Mouse (Mus musculus) ovary, postnatal 10 days (tissue): ENCODE data around the gene S1pr1.

Experiments
- DNase-seq: peaks from one replicate; pipeline ENCODE4 v3.0.0; 2022; ENCODE audit warnings: low spot score

S1pr1 gene

DNA sequence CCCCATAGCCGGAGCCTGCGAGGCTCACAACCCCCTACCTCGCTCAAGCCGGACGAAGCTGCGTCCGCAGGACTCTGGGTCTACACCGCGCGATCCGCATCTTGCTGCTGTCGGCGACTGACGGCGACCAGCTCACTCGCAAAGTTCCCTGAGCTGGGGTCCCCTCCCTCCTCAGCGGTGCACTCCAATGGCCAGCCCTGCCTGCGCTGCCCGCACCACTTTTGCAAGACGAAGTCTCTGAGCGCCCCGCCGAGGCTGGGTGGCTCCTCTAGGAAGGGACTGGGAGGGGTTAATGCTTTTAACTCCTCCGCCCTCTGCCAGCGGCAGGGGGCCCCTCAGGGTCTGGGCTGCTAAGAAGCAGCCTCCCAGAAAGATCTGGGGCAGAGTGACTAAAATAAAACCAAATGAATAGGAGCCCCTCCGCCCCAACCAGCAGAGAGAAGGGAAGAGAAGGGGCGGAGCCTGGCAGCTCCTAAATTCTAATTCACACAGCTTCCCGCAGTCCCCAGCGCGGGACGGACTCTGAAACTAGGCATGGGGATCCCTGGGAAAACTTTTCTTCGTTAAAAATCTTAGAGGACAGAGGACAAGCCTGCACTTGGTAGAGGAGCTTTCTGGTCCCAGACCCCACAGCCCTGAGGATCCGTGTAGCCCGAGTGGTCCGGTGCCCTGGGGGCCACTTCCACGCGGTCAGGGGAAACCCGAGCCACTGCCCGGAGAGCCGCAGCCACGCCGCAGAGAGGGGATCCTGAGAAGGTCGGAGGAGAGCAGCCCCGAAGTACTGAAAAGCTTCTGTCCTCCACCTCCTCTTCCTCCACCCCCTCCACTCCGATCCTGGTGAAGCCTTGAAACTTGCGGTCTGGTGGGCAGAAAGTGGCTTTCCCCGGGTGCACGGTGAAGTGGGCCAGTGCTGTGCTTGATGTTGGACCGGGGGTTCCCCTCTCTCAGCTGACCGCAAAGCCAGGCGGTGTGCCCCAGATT, at the start of gene S1pr1:
Gene S1pr1, minus strand, starts transcription at position 402 of the 981 bp plus-strand sequence.
- DNase-seq: peak; percentile 45

DNA sequence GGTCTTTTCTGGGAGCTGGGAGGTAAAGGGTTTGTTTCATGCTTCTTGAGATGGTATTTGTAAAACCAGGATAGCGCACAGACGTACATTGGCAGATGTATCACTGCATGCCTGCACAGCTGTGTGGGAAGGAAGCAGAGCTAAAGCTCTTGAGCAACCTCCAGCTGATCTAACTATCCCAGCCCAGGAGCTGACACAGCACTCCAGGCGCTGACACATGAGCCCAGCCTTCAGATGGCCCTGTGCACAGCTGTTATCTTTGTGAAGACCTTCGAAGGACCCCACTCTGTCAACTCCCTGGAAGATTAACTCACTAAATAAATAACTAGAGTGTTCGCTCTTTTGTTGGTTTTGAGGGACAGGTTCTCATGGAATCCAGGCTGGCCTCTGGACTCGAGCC, 48.4 kb upstream of the S1pr1 start:
- no peak for DNase-seq

DNA sequence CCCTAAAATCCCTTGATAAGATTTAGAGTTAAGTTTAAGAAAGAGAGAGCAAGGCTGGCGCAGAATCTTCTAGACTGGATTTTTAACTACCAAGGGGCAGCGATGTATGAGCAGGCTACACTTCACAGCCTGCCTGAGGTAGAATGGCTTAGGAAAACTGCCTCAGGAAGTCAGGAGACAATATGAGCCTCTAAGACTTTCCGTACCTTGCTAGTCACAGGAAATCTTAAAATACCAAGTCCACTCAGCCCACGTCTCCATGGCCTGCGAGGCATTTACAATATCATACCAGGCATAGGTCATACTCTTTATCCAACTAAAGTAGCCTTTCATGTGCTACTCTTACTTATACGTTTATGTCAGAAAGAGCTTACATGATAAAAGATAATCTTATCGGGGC, 48.0 kb upstream of the S1pr1 start:
- DNase-seq: no peak

DNA sequence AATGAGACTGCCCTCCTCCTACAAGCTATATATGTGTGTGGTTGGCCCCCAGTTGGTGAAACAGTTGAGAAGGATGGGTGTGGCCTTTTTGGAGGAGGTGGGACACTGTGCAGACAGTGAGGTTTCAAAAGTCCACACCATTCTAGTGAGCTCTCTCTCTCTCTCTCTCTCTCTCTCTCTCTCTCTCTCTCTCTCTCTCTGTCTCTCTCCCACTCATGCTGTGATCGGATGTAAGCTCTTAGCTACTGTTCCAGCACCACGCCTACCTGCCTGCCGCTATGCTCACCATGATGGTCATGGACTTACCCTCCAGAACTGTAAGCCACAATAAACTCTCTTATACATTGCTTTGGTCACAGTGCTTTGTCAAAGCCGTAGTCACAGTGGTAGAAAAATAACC, 44.8 kb upstream of the S1pr1 start:
- no peak for DNase-seq

DNA sequence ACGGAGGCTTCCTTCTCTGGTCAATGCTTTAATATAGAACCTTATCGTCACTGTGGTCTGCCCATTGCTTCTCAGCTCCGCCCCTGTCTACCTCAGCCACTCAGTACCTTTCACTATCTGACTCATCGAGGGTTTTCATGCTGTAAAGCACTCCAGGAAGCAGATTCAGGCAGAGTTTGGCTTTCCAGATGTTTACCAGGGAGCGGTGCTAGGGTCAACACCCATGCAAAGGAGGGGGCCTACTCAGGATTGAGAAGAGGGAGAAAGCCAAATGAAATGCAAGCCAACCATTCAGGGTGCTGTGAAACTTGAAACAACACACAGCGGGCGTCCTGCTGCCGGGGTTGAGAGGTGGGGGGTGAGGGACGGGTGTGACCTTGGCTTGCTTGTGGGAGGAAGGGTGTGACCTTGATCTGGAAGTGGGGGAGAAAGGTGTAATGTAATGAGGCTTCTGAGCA, 43.6 kb upstream of the S1pr1 start:
- DNase-seq: no peak

DNA sequence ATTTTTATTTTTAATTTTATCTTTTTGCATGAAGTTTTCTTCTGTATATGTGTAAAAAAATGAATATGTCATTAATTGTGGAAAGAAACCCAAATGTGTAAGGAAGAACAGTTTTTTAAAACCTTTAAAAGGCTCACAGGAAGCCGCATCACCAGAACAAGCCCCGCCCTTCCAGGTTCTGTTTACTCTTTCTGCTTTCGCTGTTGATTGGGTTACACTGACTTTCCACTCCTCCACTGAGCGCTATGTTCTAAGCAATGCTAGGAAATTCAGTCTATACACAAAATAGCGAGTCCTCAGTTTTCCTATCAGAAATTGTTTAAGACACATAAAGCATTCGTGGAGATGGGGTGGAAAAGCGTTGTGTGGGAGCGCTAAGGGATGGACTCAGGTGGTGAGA, 39.6 kb upstream of the S1pr1 start:
- DNase-seq: no peak

DNA sequence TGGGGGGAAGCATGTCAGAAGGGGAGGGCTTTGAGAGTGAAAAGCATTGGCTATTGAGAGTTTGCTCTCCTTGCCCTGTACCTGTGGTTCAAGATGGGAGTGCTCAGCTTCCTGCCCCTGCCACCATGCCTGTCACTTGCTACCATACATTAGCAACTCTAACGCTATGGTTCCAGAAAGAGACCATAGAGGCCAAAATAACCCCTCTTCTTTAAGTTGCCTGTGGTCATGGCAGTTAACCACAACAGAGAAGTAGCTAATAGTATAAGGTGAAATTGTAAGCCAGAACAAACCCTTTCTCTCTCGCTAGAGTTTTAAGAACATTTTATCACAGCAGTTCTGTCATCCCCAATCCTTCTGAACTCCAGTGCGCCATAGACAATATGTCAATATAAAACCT, 35.5 kb upstream of the S1pr1 start:
- no peak for DNase-seq

DNA sequence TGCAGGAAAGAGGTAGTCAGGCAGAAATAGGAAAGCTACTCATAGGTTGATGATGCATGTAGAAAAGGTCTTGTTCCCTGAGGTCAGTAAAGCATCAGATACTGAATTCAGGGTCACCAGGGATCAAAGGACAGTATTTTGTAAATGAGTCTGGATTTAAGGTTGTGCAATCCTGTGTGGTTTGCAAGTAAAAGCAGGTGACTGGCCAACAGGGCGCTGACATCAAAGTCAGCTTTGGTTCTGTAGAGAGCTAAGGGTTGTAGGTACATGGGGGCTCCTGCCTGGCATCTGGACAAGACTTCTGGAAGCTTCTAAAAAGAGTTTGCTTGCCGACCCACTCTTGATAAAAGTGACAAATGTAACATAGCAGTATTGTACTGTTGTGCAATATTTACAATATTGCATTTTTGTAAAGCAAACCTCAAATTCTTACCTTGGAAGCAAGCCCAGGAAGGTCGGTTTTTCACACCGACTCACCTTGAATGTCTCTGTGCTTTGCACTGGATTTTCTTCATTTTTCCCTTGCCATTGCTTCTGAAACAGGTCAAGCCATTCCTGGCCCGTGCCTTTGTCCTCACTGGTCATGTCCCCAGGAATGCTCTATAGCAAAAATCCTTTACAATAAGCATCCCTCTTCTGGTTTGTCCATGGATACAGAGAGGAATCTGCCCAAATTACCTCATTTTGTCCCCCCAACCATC, 33.6 kb upstream of the S1pr1 start:
- DNase-seq: no peak

DNA sequence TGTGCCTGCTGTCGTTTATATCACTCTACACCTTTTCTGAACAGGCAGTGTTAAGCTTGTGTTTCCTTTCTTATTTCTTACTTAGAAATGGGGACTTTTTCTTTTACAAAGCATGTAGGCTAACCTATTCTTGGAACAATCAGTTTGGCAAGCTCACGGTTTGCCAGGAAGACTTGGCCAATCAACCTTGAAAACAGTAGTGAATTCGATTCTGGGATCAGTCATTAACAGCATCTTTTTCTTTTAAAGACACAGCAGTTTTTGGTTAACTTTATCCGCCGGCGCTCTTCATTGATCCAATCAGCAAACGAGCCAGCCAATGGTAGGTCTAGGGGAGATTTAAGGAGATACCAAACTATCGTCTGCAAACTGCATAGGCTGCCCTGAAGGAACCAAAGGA, 31.6 kb upstream of the S1pr1 start:
- DNase-seq: no peak

DNA sequence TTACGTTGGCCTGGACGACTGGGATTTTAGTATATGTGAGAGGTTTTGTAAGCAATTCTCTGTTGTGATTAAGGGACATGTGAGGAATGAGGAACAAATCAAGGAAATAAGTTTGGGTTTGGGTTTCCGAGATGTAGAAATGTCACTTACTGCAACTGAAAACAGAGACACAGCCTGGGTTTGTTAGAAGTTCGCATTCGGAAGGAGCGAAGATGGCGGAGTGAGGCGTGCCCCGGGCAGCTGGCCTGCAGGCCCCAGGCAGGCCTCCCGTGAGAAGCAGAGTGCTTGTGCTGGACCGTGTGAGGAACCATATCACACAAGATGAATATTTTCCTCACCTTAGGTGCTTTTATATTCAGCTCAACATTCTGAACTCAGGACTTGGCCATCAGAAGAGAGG, 30.2 kb upstream of the S1pr1 start:
- DNase-seq: no peak

DNA sequence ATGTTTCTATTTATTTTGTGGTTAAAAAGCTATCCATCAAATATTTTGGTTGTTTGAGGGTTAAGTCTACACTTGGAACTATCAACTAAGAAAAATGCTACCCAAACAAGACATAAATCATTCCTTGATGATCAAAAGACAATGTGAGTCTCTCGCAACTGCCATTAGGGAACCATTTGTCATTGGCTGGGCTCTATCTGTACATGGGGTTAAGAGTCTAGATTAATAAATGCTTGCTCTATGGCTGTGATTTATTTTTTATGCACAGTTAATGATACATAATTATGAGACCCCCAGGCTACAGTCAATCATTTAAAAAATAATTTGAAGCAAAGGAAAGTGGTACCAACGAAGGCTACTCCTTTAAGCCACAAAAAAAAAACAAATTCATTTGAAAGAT, 23.7 kb upstream of the S1pr1 start:
- DNase-seq: no peak

DNA sequence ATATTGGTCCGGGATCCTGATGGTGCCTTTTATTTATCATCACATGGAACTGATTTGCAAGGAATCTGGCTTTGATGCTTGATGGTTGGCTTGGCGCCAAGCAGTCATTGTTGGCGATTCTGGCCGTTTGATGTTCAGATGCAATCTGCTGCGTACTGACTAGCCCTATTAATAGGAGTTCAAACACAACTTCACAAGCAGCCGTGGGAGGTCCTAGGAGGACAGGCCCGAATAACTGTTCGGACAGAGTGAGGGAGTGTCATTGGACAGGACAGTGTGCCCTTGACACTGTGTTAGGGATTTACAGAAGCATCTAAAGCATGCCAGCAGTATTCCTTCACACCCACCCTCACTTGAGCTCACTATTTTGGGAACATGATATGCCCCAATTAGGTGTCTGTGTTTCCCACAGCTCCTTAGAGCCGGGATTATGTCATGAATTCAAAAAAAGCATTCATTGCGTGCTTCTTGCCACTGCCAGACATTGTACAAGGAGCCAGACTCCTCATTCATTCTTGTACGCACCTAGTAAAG, 23.0 kb upstream of the S1pr1 start:
- DNase-seq: no peak

DNA sequence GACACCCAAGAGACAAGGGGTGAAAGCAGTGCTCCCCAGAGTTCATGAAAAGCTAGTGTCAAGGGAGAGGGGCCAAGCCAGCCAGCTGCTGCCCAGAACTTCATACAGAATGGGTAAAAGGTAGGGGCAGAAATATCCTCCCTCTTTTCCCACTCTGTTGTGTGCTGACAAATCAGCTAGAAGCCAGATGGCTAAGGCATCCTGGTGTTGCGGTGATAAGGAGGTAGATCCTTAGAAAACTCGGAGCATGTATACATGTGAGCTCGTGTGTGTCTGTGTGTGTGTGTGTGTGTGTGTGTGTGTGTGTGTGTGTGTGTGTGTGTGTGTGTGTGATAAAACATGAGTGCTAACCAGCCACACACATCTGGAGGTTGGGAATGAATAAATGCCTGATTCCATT, 20.7 kb upstream of the S1pr1 start:
- DNase-seq: no peak

DNA sequence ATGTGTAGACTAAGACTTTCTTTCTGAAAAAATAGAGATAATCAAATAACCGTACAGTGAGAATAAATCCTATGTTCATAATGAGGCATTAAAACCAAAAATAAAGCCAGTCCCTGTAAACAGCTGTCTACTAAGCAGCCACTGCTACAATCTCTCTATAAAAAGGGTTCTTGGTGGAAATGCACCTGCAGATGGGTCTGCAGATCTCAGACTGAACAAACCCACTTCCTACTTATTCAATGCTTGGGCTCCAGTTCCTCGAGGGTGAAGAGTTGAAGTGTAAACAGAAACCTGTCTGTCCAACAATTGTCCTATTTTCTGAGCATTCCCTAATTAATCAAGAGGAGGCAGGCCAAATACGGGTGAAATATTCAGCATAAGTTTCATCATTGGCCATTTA, 20.0 kb upstream of the S1pr1 start:
- DNase-seq: no peak

DNA sequence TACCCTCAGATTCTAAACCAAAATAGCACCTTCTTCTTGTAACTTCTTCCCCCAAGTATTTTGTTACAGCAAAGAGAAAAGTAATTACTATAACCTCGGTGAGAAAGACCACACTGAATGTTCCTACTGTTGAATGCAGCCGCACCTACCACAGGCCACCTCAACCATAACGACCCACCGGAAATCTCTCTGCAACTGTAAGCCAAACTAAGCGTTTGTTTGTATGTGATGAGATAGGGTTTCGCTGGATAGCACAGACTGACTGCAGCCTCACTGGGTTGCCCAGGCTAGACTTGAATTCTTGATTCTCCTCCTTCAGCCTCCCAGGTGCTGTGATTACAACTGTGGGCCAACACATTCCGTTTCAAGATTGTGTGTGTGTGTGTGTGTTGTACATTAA, 15.5 kb upstream of the S1pr1 start:
- DNase-seq: no peak

DNA sequence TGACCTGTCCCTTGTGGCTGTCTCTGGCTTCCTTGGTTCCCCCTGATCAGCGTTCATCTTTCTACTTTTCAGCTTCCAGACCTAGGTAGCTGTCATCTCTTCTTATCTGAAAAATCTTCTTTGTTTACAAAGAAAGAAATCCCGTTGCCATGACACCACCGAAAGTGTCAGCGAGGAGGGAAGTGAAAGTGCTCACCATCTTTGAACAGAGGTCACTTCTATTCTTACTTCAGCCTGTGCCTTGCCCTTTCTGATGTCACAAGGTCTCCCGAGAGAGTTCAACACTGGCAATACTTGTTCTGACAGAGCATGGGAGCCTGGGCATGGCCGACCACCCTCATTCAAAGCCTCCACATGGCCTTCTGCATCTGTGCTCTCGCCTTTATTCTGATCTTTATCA, 14.3 kb upstream of the S1pr1 start:
- DNase-seq: no peak

DNA sequence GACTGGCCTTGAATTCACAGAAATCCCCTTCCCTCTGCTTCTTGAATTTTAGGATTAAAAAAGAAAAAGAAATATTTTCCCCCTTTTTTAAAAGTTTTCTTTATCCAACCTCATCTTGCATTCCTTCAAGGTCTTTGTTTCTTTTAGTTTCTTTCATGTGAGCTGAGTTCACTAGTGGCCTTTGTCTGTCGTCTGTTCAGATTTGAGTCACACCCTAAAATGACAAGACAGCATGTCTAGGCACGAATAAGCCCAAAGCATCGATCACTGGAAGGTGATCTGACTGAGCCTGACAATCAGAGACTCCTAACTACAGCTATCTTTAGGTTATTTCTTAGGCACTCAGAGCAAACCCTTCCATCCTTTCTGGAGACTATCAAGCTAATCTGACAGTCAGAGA, 13.3 kb upstream of the S1pr1 start:
- no peak for DNase-seq

DNA sequence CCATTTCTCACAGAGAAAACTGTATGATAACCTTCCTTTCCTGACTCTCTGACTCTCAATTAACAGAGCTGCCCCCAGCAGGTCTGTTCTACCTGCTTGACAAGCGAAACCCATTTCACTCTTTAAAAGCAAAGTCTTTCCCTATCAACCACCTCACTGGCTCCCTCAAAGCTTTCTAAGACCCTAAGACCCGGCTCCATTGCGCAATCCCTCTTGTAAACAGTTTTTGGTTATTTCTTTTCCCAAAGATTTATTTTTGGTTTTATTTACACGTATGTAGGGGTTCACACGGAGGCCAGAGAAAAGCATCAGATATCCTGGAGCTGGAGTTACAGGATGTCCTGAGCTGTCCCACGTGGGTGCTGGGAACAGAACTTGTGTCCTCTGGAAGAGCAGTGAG, 4.0 kb upstream of the S1pr1 start:
- DNase-seq: no peak

DNA sequence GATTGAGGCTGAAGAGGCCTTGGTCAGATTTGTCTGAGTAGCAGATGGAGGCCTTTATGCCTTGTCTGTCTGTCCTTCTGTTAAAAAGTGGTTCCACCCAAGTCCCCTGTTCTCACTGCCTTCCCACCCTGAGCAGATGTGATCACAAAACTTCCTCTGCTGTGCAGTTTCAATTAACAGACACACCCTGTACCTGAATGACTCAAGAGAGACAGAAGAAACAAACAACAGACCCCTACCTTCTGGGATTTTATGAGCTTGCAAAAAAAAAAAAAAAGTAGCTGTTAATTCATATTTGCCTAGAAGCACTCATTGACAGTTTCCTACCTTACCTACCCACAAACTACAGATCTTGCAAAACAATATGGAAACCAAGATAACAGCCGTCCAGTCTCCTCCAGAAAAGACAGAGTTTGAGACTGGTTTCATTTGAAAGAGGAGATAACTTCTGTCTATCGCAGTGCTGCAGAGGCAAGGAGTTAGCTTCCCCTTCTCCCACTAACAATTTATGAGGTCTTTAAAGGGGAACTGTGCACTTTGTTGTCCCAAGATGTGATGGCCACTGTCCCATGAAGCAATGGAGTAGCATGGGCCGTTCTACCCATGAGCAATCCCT, 1.1 kb upstream of the S1pr1 start:
- no peak for DNase-seq

DNA sequence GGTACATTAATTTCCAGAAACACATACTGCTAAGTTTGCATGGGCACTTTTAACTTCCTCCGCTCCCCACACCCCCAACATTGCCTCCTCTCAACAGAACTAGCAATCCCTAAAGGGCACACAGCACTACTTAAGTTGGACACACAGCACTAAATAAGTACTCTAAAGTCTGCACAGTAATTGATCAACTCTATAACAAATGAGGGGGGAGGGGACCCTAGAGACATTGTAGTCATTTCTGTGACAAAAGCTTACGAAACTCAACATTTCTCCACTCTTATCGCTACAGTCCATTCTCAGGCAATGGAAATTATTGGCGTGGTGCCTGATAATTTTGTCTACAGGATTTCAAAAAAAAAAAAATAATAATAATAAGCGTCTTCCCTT, 830 bp downstream of the S1pr1 start:
- no peak for DNase-seq

DNA sequence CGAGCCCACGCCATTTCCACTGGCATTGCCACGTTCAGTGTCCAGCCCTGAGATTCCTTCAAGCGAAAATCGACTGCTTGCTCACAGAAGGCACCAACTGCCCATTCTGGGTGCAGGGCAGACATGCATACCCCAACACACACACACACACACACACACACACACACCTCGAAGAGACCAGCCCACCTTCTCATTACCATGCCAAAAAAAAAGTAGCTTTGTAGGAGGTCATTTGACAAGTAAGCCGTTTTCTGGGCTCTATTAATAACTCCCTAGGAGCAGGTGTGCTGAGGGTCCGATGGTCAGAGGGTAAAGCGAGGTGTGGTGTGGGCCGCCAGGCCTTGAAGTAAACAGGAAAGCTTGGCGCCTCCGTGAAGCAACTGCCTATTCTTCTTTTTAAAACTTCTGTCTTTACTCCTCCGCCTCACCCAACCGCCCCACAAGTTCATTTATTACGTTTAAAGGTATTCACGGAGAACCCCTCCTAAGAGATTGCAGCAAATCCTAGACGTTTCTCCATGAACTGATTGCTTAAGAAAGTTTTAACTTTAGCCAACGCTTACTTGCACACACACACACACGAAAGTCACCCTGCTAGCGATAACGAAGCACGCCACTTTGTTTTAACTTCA, 1.3 kb downstream of the S1pr1 start:
- DNase-seq: no peak

DNA sequence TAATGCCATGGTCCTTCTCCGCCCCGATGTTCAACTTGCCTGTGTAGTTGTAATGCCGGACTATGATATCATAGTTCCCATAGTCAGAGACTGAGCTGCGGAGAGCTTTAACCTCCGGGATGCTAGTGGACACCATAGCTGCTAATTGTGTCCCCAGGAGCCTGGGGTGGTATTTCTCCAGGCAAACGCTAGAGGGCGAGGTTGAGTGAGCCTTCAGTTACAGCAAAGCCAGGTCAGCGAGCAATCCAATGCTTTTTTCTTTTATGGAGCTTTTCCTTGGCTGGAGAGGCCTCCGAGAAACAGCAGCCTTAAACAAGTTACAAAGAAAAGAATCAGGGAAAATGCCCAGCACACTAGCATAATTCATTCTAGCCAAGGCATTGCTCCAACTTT, 2.1 kb downstream of the S1pr1 start:
- DNase-seq: peak; percentile 44
